Mouse (Mus musculus): ENCODE results near the gene Rassf5.

Gene Rassf5

GRCm38 (mm10) chr1:131209971-131210426, 35.1 kb downstream of the Rassf5 start:
- no peak for DNase-seq (ENCODE audit: low read depth, low spot score)

GRCm38 (mm10) chr1:131208800-131209199, 36.3 kb downstream of the Rassf5 start:
- DNase-seq (ENCODE audit: low read depth, low spot score) = no peak

DNA sequence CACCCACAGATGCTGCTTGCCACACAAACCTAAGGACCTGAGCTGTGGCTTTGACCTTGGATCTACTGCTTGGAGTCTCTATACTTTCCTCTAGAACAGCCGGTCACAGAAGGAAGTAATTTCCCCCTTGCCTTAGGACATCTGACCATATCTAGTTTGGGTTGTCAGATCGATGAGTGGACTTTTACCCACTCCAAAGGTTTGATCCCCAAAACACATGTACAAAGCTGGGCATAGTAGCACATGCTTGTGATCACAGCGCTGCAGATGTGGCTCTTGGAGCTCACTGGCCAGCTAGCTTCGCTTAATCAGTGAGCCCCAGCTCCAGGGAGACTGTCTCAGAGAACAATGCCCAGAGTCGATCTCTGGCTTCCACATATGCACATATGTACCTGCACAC, 37.0 kb downstream of the Rassf5 start:
- no peak for DNase-seq (ENCODE audit: low read depth, low spot score)

GRCm38 (mm10) chr1:131207531-131207930, 37.5 kb downstream of the Rassf5 start:
- peak; percentile 35 for DNase-seq (ENCODE audit: low read depth, low spot score)

DNA sequence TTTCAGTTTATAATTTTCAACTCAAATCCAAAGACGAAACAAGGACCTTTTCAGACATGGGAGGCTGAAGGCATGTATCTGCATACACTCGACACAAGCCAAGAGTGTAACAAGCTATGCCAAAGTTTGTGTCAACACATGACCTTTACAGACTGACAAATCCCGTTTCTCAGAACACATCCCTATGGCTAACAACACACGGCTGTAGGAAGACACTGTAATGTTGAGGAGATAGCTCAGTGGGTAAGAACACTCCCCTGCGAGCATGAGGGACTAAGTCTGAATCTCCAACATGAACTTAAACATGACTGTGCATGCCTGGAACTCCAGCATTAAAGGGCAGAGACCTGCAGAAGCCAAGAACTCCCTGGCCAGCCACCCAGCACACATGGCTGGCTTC, 38.7 kb downstream of the Rassf5 start:
- no peak for DNase-seq (ENCODE audit: low read depth, low spot score)

- DNase-seq (ENCODE audit: low read depth, low spot score) = no peak
Measured at GRCm38 (mm10) chr1:131204461-131204860, 40.6 kb downstream of the Rassf5 start.

DNA sequence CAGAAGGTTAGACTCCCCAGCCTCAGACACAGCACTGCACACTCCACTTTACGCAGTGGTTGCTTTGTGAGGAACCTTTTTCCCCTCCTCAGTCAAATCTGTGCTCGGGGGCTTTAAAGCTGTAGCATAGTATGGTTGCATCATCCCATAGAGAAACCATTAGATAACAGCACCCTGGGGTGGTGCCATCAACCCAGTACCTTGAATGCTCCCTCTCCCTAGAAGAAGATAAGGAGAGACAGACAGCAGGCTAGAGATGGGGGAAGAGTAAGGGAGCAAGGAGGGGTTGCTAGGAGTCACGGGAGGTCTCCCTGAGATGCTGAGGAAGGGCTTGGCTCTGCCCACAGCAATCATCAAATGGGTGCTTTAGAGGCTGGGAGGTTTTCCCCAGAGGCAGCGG, 43.7 kb downstream of the Rassf5 start:
- no peak for DNase-seq (ENCODE audit: low read depth, low spot score)

GRCm38 (mm10) chr1:131200588-131200987, 44.5 kb downstream of the Rassf5 start:
- DNase-seq (ENCODE audit: low read depth, low spot score) = no peak

- DNase-seq (ENCODE audit: low read depth, low spot score) = no peak
Measured at GRCm38 (mm10) chr1:131199976-131200375, 45.1 kb downstream of the Rassf5 start.

DNA sequence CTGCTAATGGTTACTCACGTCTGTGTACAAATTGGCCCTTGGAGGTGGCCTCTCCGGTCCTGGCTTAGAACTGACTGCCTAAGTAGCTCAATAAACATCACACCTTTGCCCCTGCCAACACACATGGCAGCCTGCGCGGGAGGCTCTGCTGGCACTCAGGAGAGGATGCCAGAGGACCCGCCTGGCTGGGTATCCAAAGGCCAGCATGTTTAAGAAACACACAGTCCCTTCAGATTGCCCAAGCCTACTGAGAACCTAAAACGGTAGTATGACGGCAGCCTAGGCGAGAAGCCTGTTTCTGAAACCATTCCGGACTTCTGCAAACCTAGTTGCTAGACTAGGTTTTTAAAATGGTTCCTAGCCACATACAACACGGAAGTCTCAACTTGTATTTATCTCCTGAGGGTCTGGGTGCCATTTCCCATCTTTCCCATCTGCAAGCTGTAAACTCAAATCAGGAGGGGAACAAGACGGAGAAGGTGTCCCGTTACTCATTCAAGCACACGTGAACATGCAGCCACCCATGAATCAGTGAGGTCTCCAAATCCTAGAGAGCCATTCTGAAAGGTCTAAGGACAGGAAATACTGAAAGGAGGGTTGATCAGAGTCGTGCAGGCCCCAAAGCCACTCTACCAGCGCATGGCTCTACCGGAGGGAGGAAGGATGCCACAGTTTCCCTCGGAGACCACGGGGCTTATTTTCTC, 45.8 kb downstream of the Rassf5 start:
- DNase-seq (ENCODE audit: low read depth, low spot score) = no peak

DNA sequence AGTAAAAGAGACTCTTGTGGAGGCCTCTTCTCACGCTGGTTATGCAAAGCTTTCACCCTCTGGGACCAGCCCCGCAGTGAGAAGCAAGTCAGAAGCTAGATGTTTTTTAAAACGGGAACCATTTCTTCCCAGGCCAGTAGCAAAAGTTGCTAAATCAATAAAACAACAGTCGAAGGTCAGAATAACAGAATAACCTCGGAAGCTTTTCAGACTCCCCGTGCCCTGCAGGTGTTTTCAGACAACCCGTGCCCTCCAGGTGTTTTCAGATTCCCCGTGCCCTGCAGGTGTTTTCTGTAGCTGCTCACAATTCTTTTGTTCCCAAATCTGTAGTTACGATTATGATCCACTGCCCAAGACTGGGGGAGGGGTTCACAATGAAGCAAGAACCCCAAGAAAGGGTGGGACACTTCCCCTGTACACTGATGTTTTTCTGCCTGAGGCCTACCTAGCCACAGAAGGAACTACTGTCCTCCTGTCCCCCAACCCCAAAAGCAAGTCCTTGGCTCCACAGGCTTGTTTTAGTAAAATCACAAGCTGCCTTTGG, 46.6 kb downstream of the Rassf5 start:
- DNase-seq (ENCODE audit: low read depth, low spot score) = no peak

GRCm38 (mm10) chr1:131196107-131196506, 49.0 kb downstream of the Rassf5 start:
- no peak for DNase-seq (ENCODE audit: low read depth, low spot score)

- no peak for DNase-seq (ENCODE audit: low read depth, low spot score)
Measured at GRCm38 (mm10) chr1:131195653-131196052, 49.4 kb downstream of the Rassf5 start.

DNA sequence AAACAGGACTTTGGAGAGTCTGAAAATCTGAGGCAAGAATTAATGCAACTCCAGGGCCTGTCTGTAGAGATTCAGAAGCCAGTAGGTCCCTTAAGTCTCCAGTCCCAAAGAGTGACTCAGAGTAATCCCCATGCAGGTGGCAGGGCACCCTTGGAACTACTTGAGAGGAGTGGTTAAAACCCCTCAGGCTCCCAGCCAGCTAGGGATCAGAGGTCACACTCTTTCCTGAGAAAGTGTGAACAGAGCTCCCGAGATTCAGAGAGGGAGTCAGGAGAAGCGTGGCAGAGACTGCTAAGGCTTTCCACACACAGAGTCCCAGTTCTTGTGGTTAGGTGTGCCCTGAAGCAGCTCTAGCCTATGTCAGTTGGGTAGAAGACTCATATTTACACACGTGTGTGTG, 51.3 kb downstream of the Rassf5 start:
- no peak for DNase-seq (ENCODE audit: low read depth, low spot score)

- no peak for DNase-seq (ENCODE audit: low read depth, low spot score)
Measured at GRCm38 (mm10) chr1:131188655-131189054, 56.4 kb downstream of the Rassf5 start.

GRCm38 (mm10) chr1:131187856-131188255, 57.2 kb downstream of the Rassf5 start:
- DNase-seq (ENCODE audit: low read depth, low spot score) = no peak

- no peak for DNase-seq (ENCODE audit: low read depth, low spot score)
Measured at GRCm38 (mm10) chr1:131186995-131187394, 58.1 kb downstream of the Rassf5 start.

DNA sequence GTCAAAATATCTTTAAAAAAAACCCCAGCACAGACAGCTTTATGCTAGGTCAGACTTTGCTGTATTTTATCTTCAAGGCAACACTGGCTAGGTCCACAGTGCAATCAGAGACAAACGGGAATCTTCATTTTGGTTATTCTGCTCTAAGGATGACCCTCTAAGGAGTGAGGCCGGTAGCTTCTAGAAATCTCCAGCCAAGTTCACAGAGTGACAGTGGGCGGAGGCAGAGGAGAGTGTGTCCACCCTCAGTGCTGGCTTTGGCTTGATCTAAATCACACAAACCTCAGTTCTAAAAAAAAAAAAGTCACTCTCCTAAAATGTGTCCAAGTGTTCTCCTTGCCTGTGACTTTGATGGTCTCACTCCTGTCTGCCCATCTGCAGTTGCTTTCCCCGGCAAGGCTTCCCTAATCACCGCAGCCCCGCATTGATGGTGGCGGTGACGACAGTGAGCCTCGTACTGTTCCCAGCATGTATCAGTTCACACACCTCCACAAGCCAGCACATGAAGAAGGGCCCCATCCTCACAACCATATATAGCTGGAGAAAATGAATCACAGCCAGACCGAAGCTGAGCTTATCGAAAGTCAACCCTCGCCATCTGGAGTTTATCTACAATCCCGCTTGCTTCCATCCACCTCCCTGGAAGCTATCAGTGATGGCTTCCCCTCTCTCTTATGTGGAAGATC, 59.1 kb downstream of the Rassf5 start:
- no peak for DNase-seq (ENCODE audit: low read depth, low spot score)

GRCm38 (mm10) chr1:131184956-131185660, 60.0 kb downstream of the Rassf5 start:
- no peak for DNase-seq (ENCODE audit: low read depth, low spot score)

- DNase-seq (ENCODE audit: low read depth, low spot score) = no peak
Measured at GRCm38 (mm10) chr1:131184253-131184955, 60.7 kb downstream of the Rassf5 start.

DNA sequence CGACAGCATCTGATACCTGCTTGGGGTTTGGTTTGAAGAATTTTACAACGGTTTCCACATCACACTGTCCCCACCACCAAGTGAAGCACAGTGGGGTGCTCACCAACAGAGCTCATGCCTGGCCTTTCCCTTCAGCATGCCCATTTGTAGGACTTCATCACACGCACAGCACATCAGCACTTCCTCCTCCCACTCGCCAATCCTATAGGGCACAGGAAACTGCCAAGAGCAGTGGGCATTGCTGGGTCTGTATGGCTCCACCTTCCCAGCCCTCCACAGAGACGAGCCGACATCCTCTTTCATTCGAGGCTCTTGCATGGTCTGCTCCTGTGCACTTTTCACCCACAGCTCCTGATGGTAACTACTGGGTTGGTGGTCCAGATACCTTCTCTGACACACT, 61.9 kb downstream of the Rassf5 start:
- no peak for DNase-seq (ENCODE audit: low read depth, low spot score)

Data from embryo, embryonic 11.5 days (tissue).